Mouse (Mus musculus) spleen, adult 2 months (tissue): Measurements from ENCODE around the gene Il10rb. TPM values are rescaled to one million over a fixed set of nuclear protein-coding genes. Genes with fewer than 3 reads are reported as not detected.

Source experiments
- DNase-seq, 2 experiments: peaks; one replicate each; pipeline versions ENCODE4 v3.0.0 to v3.0.0-alpha.2; 2012 to 2021; ENCODE audit warnings: low spot score in 2 of 2, low read depth in 1 of 2
- H3K27ac ChIP-seq: fragments of 200-500 bp; 2 replicates; pipeline ENCODE4 v1.5.1; 2012; ENCODE audit warnings: low read length, inconsistent platforms; ENCODE audit not compliant: insufficient read depth
- H3K27me3 ChIP-seq: fragments of 200-500 bp; 2 replicates; pipeline ENCODE4 v1.6.1; 2012; ENCODE audit warnings: mild to moderate bottlenecking, moderate library complexity, low read length, inconsistent platforms; ENCODE audit not compliant: control insufficient read depth, insufficient read depth
- H3K36me3 ChIP-seq: fragments of 200-500 bp; 2 replicates; pipeline ENCODE4 v1.6.1; 2012; ENCODE audit warnings: mild to moderate bottlenecking, low read length, inconsistent platforms; ENCODE audit not compliant: control insufficient read depth, insufficient read depth
- H3K4me1 ChIP-seq: fragments of 200-500 bp; 2 replicates; pipeline ENCODE4 v1.6.1; 2011; ENCODE audit warnings: inconsistent platforms; ENCODE audit not compliant: control insufficient read depth, insufficient read depth, insufficient read length
- H3K4me3 ChIP-seq: fragments of 200-500 bp; 2 replicates; pipeline ENCODE4 v1.5.1; 2011; ENCODE audit warnings: mild to moderate bottlenecking, inconsistent platforms; ENCODE audit not compliant: insufficient read depth, insufficient read length; ENCODE audit errors: extremely low read depth
- CTCF ChIP-seq: fragments of 200-500 bp; IDR thresholded peaks from 2 replicates; pipeline ENCODE4 v1.5.1; 2011; ENCODE audit warnings: mild to moderate bottlenecking, inconsistent platforms; ENCODE audit not compliant: insufficient read depth, insufficient read length, insufficient replicate concordance; ENCODE audit errors: extremely low read depth
- POLR2A ChIP-seq: fragments of 200-500 bp; IDR thresholded peaks from 2 replicates; pipeline ENCODE4 v1.6.1; 2011; ENCODE audit warnings: low read depth, low read length, inconsistent platforms
- WGBS: fragments of 180-500 bp; shearing (Covaris S2); methylation state at CpG from one replicate; pipeline ENCODE4 v1.1.7; 2018; 5-methylcytosine and 5-hydroxymethylcytosine counted together
- polyA plus RNA-seq: library from polyadenylated mRNA; depleted of rRNA; stranded (reverse); fragments of >200 nt; gene quantifications from 2 replicates; pipeline ENCODE4 v1.2.3, GENCODE M21; 2012

Il10rb gene
- polyA plus RNA-seq, 1 experiment, result 43.8 TPM

GRCm38 (mm10) chr16:91398944-91399343 lies 7.0 kb upstream of the Il10rb start:
- no peak for DNase-seq
- H3K36me3 ChIP-seq, result peaks cover 12% of the 10 kb centered on the region
- no peaks in the 10 kb centered on the region for H3K27me3 ChIP-seq
- peaks cover 4% of the 10 kb centered on the region; the same call in 1 of the 2 replicates for H3K4me1 ChIP-seq
- 68% methylated on average over 7 of the region's 7 CpGs for WGBS
- peak overlapping the region; percentile 64 for H3K27ac ChIP-seq
- TF ChIP-seq CTCF, result no peak
- TF ChIP-seq POLR2A, result no peak
- no peak overlapping the region for H3K4me3 ChIP-seq

GRCm38 (mm10) chr16:91401569-91402165 lies 4.3 kb upstream of the Il10rb start:
- Histone ChIP-seq H3K27ac (no peak overlapping the region), H3K4me3 (no peak overlapping the region), H3K36me3 (peaks cover 4% of the 10 kb centered on the region), H3K27me3 (no peaks in the 10 kb centered on the region), H3K4me1 (peaks cover 9% of the 10 kb centered on the region)
- 91% methylated on average over 6 of the region's 6 CpGs for WGBS
- TF ChIP-seq POLR2A (no peak), CTCF (no peak)
- DNase-seq, result no peak

- Histone ChIP-seq H3K4me1 (peaks cover 13% of the 10 kb centered on the region), H3K27me3 (no peaks in the 10 kb centered on the region), H3K27ac (no peak overlapping the region), H3K36me3 (peaks cover 8% of the 10 kb centered on the region), H3K4me3 (no peak overlapping the region)
- no peak for DNase-seq
- 84% methylated on average over 9 of the region's 9 CpGs for WGBS
- TF ChIP-seq POLR2A, result no peak
- no peak for TF ChIP-seq CTCF
Observed at GRCm38 (mm10) chr16:91403784-91404183, 2.2 kb upstream of the Il10rb start.

- peak overlapping the region; percentile 52; the same call in 1 of the 2 replicates for H3K27ac ChIP-seq
- H3K4me1 ChIP-seq, result peaks cover 13% of the 10 kb centered on the region
- WGBS, result 91% methylated on average over 8 of the region's 8 CpGs
- no peak overlapping the region for H3K4me3 ChIP-seq
- no peak for TF ChIP-seq CTCF
- TF ChIP-seq POLR2A, result no peak
- no peak for DNase-seq
- no peaks in the 10 kb centered on the region for H3K27me3 ChIP-seq
- peaks cover 8% of the 10 kb centered on the region for H3K36me3 ChIP-seq
Observed at GRCm38 (mm10) chr16:91404187-91404586, 1.8 kb upstream of the Il10rb start.

- TF ChIP-seq CTCF (no peak), POLR2A (no peak)
- peaks cover 13% of the 10 kb centered on the region for H3K4me1 ChIP-seq
Observed at GRCm38 (mm10) chr16:91404828-91405577, 961 bp upstream of the Il10rb start.

GRCm38 (mm10) chr16:91406585-91407220 lies 739 bp downstream of the Il10rb start:
- Histone ChIP-seq H3K27me3 (no peaks in the 10 kb centered on the region), H3K4me3 (peak overlapping the region; percentile 90), H3K27ac (peak overlapping the region; percentile 97), H3K36me3 (peaks cover 13% of the 10 kb centered on the region), H3K4me1 (peaks cover 13% of the 10 kb centered on the region)
- peak in 1 of 2 experiments; percentile 56 for DNase-seq
- TF ChIP-seq CTCF (no peak), POLR2A (no peak; the same call in 1 of the 2 replicates)
- WGBS, result under 1% methylated on average over 13 of the region's 13 CpGs

More at GRCm38 (mm10) chr16:91404828-91405577, 961 bp upstream of the Il10rb start:
- Histone ChIP-seq H3K27me3 (no peaks in the 10 kb centered on the region), H3K4me3 (no peak overlapping the region), H3K27ac (peak overlapping the region; percentile 52), H3K36me3 (peaks cover 11% of the 10 kb centered on the region)
- WGBS, result 69% methylated on average over 10 of the region's 10 CpGs
- DNase-seq, result no peak
